Comparison of ENCODE assay signal across 9 mouse cellular contexts in the genomic region with DNA sequence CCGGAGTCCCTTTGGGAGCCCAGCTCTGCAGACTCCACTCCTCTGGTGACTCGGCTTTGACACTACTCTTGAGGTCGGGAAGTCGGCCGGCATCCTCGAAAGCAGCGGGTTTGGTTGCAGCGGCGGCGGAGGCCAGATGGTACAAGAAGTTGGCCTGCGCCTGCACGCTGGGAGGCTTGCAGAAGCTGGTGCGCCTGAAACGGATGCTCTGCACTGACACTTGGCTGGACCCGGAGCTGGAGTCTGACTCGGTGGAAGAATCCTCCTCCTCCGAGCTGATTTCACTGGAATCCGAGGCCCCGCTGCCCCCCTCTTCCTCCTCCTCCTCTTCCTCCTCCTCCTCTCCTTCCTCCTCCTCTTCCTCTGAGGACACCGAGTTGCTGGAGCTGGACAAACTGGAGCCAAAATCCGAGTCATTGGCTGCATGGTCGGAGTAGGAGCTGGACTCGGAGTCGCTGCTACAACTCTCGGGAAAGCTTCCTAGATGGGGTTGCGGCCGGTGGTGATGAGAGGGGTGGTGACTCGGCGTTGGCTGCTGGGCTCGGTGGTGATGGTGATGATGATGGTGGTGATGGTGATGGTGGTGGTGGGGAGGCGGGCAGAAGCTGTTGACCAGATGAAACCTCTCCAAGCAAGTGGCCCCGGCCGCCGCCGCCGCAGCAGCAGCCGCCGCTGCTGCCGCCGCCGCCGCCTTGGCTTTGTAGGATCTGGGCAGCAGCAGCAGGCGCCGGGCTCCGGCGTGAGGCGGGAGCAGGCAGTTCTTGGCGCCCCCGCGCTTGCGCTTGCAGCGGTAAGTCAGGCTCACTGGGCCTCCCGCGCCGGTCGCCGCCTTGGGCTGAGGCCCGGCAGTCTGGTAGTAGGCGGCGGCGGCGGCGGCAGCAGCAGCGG. TPM values are rescaled to one million over a fixed set of nuclear protein-coding genes. Genes with fewer than 3 reads are reported as not detected.
A peak's percentile ranks its signal among the peaks of the same experiment; 100 is the strongest.
DNase-seq lines count a peak whose midpoint lies in the region; ATAC-seq and TF ChIP-seq lines count a peak whose summit lies in the region.
"Had no signal": no experiment of that assay in that cellular context is flagged by ENCODE, and none has a peak within 500 bp of the region (broad histone marks: within the 10 kb centered on the region; RNA-seq: fewer than 3 reads in every experiment).

No protein-coding gene starts in this region.

- CTCF ChIA-PET in Patski (lab: Charles Lee): interaction anchor here (1.2 to 3.0 kb wide), 6 partner anchors 10 to 718 kb away, joined by 3 to 18 read pairs (median 7); no protein-coding TSS in a partner anchor

- WGBS in hindbrain, embryonic 14.5 days: under 1% methylated on average over 61 of the region's 64 CpGs

- peak overlapping the region; percentile 82 for H3K4me3 ChIP-seq in gastrocnemius, adult 2 months
- H3K4me3 ChIP-seq in hindbrain, embryonic 14.5 days (replicated peaks; ENCODE audit: low read length): peak overlapping the region; percentile 89
- H3K4me3 ChIP-seq in left cerebral cortex, adult 2 months: peak overlapping the region; percentile 63

- DNase-seq in Patski (ENCODE audit: low read depth, low spot score): no peak
- peak; percentile 77 for DNase-seq in cerebellum, adult 9-11 months
- peak; percentile 89 for DNase-seq in gastrocnemius, adult 2 months
- no peak for DNase-seq in hindbrain, embryonic 14.5 days (ENCODE audit: low spot score)
- peak; percentile 73 to 76 for DNase-seq in left cerebral cortex, adult 2 months (ENCODE audit: extremely low spot score in 1 of 2, low spot score in 2 of 2)
- DNase-seq in lung, postnatal 4 days: peak; percentile 77 to 85
- peak; percentile 71 for DNase-seq in right cerebral cortex, postnatal 14 days
- DNase-seq in natural killer cell, adult 2 months (ENCODE audit: low spot score in 2 of 2): no peak

- intact Hi-C loops in gastrocnemius, adult 2 months (cut with DNase I): loop anchor here (2.0 kb wide), 1 partner anchor 16 kb away; no protein-coding TSS in a partner anchor
- intact Hi-C loops in left cerebral cortex, adult 2 months (cut with DNase I): loop anchor here (1.0 to 5.0 kb wide), 3 partner anchors 16 to 645 kb away; a partner anchor contains a TSS

- peak overlapping the region; percentile 95 for H3K4me2 ChIP-seq in hindbrain, embryonic 14.5 days (replicated peaks)

- H3K4me1 ChIP-seq in hindbrain, embryonic 14.5 days (replicated peaks; ENCODE audit: control insufficient read depth, insufficient read depth, low read length): peaks cover 49% of the 10 kb centered on the region

- TF ChIP-seq CTCF in Patski (IDR thresholded peaks at IDR 0.05): no peak
- no peak for TF ChIP-seq CTCF in gastrocnemius, adult 2 months (IDR thresholded peaks at IDR 0.05)
- TF ChIP-seq CTCF in left cerebral cortex, adult 2 months (IDR thresholded peaks at IDR 0.05): no peak

- ATAC-seq in Patski: peak; percentile 54
- ATAC-seq in hindbrain, embryonic 14.5 days (ENCODE audit: low FRiP score): 0 out of 2 replicates have a peak, but pooled peaks have one; percentile 19

- POLR2A ChIA-PET in Patski (lab: Charles Lee): interaction anchor here (0.7 to 4.2 kb wide), 6 partner anchors 11 to 719 kb away, joined by 3 to 41 read pairs (median 14); a partner anchor contains a TSS

- in situ Hi-C loops in Patski (cut with MboI; ENCODE audit: low pct_unique_long_range_greater_than_20kb): no loop called here

- H3K9me3 ChIP-seq in hindbrain, embryonic 14.5 days (ENCODE audit: control insufficient read depth, low read length): no peaks in the 10 kb centered on the region

- H3K27me3 ChIP-seq in Patski: no peaks in the 10 kb centered on the region
- no peaks in the 10 kb centered on the region for H3K27me3 ChIP-seq in hindbrain, embryonic 14.5 days (ENCODE audit: control insufficient read depth, insufficient read depth, low read length)

- H3K27ac ChIP-seq in gastrocnemius, adult 2 months: peak overlapping the region; percentile 90
- H3K27ac ChIP-seq in hindbrain, embryonic 14.5 days: peak overlapping the region; percentile 100
- peak overlapping the region; percentile 98 for H3K27ac ChIP-seq in left cerebral cortex, adult 2 months

- H3K36me3 ChIP-seq in hindbrain, embryonic 14.5 days (replicated peaks; ENCODE audit: control insufficient read depth, insufficient read depth): no peaks in the 10 kb centered on the region

- peak overlapping the region; percentile 100 for H3K9ac ChIP-seq in hindbrain, embryonic 14.5 days

RNA-seq across cellular contexts. Expression of a gene that starts 1.8 kb away (rescaled TPM):
- polyA plus RNA-seq in Patski (2021): 4.4 TPM
- under 1 TPM; 0.14 to 0.46 TPM for total RNA-seq in gastrocnemius, adult 2 months (2021)
- 4.9 and 5.4 TPM in 2 replicates for polyA plus RNA-seq in hindbrain, embryonic 14.5 days (2014; fragmentation: Nextera tagmentation; extraction: Ambion mirVana)
- 1 to 10 TPM; 7.4 to 8.0 TPM for total RNA-seq in left cerebral cortex, adult 2 months (2021)

RNA-seq across cellular contexts. Expression of a gene that starts 8.0 kb away (rescaled TPM):
- polyA plus RNA-seq in Patski (2021): 28.5 TPM
- 10 to 100 TPM; 24.0 to 24.1 TPM for total RNA-seq in gastrocnemius, adult 2 months (2021)
- polyA plus RNA-seq in hindbrain, embryonic 14.5 days (2014; fragmentation: Nextera tagmentation; extraction: Ambion mirVana): 26.8 and 33.1 TPM in 2 replicates
- total RNA-seq in left cerebral cortex, adult 2 months (2021): 10 to 100 TPM; 51.6 to 52.1 TPM

RNA-seq across cellular contexts. Expression of a gene that starts 9.5 kb away (rescaled TPM):
- polyA plus RNA-seq in Patski (2021): 10.2 TPM
- under 1 TPM; 0.20 to 0.59 TPM for total RNA-seq in gastrocnemius, adult 2 months (2021)
- 5.7 and 6.3 TPM in 2 replicates for polyA plus RNA-seq in hindbrain, embryonic 14.5 days (2014; fragmentation: Nextera tagmentation; extraction: Ambion mirVana)
- 1 to 10 TPM; 2.7 to 5.0 TPM for total RNA-seq in left cerebral cortex, adult 2 months (2021)

RNA-seq across cellular contexts. Expression of a gene that starts 50.2 kb away (rescaled TPM):
- polyA plus RNA-seq in Patski (2021): not detected
- total RNA-seq in gastrocnemius, adult 2 months (2021): not detected
- polyA plus RNA-seq in hindbrain, embryonic 14.5 days (2014; fragmentation: Nextera tagmentation; extraction: Ambion mirVana): not detected in 2 replicates
- total RNA-seq in left cerebral cortex, adult 2 months (2021): not detected
- total RNA-seq: layer of hippocampus, adult 8-10 months had no signal

Comparison
In these comparisons a context has a peak if more than half of its experiments do, and no peak if none do; other contexts are left out.
1. DNase-seq: peak in cerebellum, adult 9-11 months (single experiment), gastrocnemius, adult 2 months (single experiment), left cerebral cortex, adult 2 months (2 of 2), lung, postnatal 4 days (2 of 2) and right cerebral cortex, postnatal 14 days (single experiment); none in Patski (single experiment), hindbrain, embryonic 14.5 days (single experiment) and natural killer cell, adult 2 months (0 of 2).
2. RNA of a gene that starts 1.8 kb away (total RNA-seq): 7.4 to 8.0 TPM in left cerebral cortex, adult 2 months; 0.14 to 0.46 TPM in gastrocnemius, adult 2 months; every median in the first group is over 4 times any median in the second.
3. Peak in every context shown above with its lines, with median percentiles within 50 percentile points of each other: H3K27ac ChIP-seq and H3K4me3 ChIP-seq.